Mouse (Mus musculus): ENCODE measurements around the gene Dll3.
A peak's percentile ranks its signal among the peaks of the same experiment; 100 is the strongest.

Gene Dll3

GRCm38 (mm10) chr7:28301616-28302433 is at the start of gene Dll3:
TSS of gene Dll3 (minus strand) at chr7:28302238.
- peak; percentile 85 for DNase-seq

DNA sequence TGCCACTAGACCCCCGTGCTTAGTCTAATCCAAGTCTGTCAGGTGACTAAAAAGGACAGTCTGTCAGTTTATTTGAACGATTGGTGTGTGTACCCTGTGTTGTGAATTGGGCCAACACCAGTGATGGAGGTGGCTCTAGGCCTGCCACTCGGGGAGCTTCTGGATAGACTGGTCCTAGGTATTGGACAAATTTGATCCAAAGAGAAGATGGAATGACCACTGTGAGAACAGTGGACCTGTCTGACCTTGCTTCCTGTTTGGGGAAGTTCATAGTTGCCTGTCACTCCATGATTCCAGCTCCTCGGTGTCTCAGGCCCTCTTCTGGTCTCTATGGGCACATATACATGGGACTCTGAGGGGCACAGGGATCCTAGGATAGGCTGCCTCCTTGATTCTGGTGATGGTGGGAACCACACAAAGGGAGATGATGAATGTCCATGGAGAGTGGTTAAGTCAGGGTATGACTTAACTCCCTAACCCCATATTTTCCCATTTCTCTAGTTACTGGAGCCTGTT is 49.7 kb upstream of the Dll3 start:
- no peak for DNase-seq

DNA sequence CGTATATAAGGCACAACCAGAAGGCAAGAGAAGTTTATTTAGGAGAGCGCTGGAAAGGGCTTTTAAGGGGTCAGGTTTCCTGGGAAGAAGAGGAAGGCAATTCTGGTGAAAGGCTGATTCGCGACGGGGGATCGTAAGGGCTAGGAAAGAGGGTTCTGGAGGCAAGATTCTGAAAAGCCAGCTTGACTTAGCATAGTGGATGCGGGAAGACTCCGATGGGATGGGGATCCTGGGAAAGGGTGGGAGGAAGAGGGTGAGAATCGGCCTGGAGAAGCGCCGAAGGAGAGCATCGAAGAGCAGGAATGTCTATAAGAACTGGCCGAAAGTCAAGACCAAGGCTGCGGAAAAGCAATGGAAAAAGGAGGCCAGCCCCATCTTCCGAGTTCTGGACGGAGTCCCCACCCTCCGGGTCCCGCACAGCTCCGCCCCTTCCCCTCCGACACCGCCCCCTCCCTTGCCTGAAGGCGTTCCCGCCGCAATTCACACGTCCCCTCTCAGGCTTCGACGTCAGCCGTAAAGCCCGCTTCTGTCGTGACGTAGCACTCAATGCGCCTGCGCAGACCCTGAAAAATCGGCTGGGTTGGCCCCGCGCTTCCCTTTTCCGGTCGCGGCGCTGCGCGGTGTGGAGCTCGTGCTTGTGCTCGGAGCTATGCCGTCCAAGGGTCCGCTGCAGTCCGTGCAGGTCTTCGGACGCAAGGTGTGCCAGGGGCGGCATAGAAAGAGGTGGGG is 48.3 kb upstream of the Dll3 start, which contains the start of gene Rps16:
Gene Rps16 (plus strand): TSS at position 498 of the 729 bp plus-strand sequence.
- DNase-seq, result peak; percentile 99

GRCm38 (mm10) chr7:28348601-28349000 is 46.6 kb upstream of the Dll3 start:
- DNase-seq, result peak; percentile 52

GRCm38 (mm10) chr7:28347746-28348145 is 45.7 kb upstream of the Dll3 start:
- DNase-seq, result no peak

DNA sequence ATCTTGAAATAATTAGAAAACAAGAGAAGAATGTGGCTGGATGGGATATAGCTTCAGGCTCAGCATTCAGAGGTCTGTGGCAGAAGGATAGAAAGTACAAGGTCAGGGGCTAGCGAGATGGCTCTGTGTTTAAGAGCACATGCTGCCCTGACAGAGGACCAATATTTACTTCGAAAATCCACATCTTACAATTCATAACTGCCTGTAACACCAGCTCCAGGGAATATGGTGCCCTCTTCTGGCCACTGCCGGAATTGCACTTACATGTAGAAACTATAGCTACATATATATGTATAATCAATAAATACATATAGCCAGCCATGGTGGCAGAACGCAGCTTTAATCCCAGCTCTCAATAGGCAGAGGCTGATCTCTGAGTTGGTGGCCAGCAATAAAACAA is 42.6 kb upstream of the Dll3 start:
- DNase-seq, result peak; percentile 72

DNA sequence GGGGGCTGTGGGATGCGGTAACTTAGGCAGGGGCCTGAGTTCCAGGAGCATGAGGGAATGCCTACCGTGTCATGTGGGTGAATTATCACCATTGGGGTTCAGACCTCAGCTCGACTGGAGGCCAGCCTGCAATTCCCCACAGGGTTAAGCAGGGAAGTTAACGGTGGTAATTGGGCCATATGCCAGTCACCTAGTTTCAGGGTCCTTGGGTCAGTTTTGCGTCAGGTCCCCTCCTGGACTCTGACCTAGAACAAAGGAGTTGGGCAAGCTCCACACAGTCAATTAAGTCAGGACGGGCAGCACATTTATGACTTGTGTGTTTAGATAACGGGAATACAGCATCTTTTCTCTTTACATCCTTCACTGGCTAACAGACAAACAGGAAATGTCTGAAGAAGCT is 39.3 kb upstream of the Dll3 start:
- DNase-seq, result no peak

DNA sequence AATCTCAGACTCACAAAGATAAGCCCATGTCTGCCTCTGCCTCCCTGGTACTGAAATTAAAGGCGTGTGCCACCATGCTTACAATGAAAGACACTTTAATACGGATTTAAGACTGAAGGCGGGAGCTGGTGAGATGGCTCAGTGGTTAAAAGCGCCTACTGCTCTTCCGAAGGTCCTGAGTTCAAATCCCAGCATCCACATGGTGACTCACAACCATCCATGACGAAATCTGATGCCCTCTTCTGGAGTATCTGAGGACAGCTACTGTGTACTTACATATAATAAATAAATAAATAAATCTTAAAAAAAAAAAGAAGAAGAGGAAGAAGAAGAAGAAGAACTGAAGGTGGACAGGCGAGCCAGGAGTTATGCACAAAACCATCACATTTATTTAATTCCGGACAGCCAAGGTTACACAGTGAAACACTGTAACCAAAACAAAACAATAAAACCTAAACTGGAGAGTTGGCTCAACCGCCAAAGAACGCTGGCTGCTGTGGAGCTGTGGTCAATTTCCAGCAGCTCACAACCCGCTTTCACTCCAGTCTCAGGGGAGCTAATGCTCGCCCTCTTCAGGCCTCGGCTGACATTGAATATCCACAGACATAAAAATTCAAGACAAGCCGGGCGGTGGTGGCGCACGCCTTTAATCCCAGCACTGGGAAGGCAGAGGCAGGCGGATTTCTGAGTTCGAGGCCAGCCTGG is 37.3 kb upstream of the Dll3 start:
- DNase-seq, result peak; percentile 67

DNA sequence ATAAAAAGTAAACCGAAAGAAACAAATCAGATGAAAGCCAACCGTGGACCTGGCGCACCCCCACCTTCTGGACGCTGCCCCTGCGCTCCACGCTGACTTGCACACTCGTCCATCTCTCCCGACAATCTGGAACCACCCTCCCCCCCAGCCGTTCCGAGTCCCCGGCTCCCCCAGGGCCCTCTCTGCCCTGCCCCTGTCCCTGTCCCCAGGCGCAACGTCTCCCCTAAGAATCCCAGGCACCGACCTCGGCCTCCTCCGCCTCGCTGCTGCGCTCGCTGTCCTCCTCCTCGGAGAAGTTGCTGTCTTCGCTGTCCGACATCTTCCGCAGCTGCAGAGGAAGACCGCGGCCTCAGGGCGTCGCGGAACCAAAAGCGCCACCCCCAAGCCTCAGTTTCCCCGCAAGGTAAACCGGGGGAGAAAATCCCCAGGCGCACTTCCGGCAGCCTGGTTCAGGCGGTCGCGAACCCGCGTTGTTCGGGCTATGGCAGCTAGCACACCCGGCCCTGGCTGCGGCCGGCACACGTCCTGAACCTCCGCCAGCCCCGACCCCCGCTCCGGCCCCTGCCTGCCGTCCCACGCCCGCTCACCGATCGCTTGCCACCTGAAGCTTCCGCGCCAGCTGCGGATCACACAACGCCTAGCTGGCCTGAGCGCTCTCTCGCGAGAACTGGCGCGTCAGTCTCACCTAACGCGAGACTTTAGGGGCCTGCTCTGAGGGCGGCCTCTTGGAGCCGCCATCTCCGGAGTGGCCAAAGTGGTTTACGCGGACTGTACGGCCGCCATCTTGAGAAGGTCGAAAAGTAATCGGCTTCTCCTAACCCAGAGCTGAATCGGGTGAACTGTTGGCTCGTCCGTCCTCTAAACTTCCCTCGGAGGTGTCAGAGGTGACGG is 36.3 kb upstream of the Dll3 start, which contains the start of gene Supt5:
Gene Supt5 (minus strand): TSS at position 639 of the 891 bp plus-strand sequence.
- peak; percentile 100 for DNase-seq

DNA sequence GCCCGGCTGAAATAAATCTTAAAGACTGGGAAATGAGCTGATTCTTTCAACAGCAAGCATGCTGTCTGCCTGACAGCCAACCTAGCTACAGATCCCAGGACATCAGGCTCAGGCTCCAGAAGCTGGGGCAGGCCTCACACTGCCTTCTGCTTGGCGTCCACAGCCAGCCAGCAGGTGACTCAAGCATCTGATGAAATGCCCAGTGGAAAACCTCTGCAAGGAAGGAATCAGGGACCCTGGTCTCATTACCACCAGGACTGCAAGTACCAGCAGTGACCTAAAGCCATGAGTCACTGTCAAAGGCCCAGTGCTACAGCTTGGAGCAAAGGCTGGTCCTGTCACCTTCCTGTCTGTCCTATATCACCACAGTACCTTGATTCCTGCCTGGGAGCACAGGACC is 33.4 kb upstream of the Dll3 start:
- no peak for DNase-seq

GRCm38 (mm10) chr7:28334534-28334933 is 32.5 kb upstream of the Dll3 start:
- DNase-seq, result no peak

GRCm38 (mm10) chr7:28328260-28328659 is 26.2 kb upstream of the Dll3 start:
- no peak for DNase-seq

GRCm38 (mm10) chr7:28326457-28326856 is 24.4 kb upstream of the Dll3 start:
- DNase-seq, result no peak

- no peak for DNase-seq
These were observed 23.3 kb upstream of the Dll3 start for GRCm38 (mm10) chr7:28325293-28325692.

DNA sequence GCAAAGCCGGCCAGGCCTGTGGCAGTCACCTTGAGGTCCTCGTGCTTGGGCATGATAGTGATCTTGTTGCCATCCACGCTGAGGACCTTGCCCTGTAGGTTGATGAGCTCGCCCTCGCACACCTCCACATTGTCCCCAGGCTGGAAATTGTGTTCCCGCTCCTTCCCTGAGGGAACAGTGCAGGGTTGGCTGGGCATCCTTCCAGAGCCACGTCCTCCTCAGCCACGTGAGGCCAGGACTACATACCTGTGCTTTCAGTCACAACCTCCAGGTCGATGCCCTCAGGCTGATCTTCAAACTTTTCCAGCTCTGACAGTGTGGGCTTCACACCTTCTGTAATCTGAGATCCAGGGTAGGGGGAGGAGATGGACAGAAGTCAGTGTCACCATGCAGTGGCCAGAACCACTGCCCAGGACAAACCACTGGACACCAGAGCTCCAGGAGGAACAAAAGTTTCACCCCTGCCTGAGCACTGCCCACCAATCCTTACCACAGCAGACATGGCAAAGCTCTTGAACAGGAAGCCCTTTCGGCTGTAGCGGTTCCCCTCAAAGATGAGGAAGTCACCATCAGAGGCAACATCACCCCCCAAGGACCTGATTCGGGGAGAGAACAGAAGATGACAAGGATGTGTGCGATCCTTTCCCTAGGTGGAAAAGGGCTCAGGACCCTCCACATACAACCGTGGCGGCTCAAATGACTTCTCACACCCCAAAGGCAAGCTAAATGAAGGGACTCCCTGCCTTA is 20.1 kb upstream of the Dll3 start:
- no peak for DNase-seq

- DNase-seq, result no peak
These were observed 16.7 kb upstream of the Dll3 start for GRCm38 (mm10) chr7:28318714-28319113.

DNA sequence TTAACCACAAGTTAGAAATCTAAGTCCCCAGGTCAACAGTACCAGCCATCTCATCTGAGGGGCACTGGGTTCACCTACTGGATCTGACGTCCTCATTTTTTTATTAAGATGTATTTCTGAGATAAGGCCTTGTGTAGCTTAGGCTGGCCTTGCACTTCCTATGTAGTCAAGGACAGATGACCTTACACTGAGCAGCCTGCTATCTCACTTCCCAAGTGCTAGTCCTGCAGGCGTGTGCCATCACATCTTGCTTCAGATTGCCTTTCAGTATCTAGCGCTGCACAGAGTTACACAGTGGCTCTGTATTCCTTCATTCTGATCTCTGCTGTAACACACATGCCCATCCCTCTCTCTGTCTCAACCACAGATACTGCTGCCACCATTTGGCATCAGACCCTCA is 16.0 kb upstream of the Dll3 start:
- no peak for DNase-seq

GRCm38 (mm10) chr7:28311926-28312543 is 10.0 kb upstream of the Dll3 start, which contains the start of gene Timm50:
TSS of gene Timm50 (minus strand) at chr7:28312072.
- DNase-seq, result peak; percentile 98

- no peak for DNase-seq
These were observed 9.3 kb upstream of the Dll3 start for GRCm38 (mm10) chr7:28311151-28311925.

GRCm38 (mm10) chr7:28309737-28310136 is 7.7 kb upstream of the Dll3 start:
- DNase-seq, result peak; percentile 43
